Mouse (Mus musculus): ENCODE data around the gene Atg2b.

GRCm38 (mm10) chr12:105705799-105706487 is 20.9 kb upstream of the Atg2b start, which contains the start of gene Ak7:
- no peak for TF ChIP-seq EP300 (IDR thresholded peaks at IDR 0.05)
- TF ChIP-seq CTCF (IDR thresholded peaks at IDR 0.05), result no peak
